Mouse (Mus musculus) gastrocnemius, postnatal 25 days (tissue): ENCODE results near the gene Lama2. TPM values are rescaled to one million over a fixed set of nuclear protein-coding genes. Genes with fewer than 3 reads are reported as not detected.
A peak's percentile ranks its signal among the peaks of the same experiment; 100 is the strongest.

Source experiments
- DNase-seq: peaks from one replicate; pipeline ENCODE4 v3.0.0; 2022
- total RNA-seq, 2 experiments: library from RNA; stranded (reverse); gene quantifications; 1 replicate in 1 of 2; 2 replicates in 1 of 2; pipeline ENCODE4 v1.2.3; 2021

Gene Lama2
- total RNA-seq, 2 experiments from 2014 or later = 54.2 to 72.0 TPM

GRCm38 (mm10) chr10:27184185-27184584 is 435.4 kb downstream of the Lama2 start:
- DNase-seq = no peak

- DNase-seq = no peak
Observed at GRCm38 (mm10) chr10:27174271-27174670, 445.3 kb downstream of the Lama2 start.

GRCm38 (mm10) chr10:27164738-27165137 is 454.8 kb downstream of the Lama2 start:
- DNase-seq = no peak

GRCm38 (mm10) chr10:27162364-27162763 is 457.2 kb downstream of the Lama2 start:
- no peak for DNase-seq

- DNase-seq = no peak
Observed at GRCm38 (mm10) chr10:27150220-27150619, 469.3 kb downstream of the Lama2 start.

GRCm38 (mm10) chr10:27140422-27140821 is 479.1 kb downstream of the Lama2 start:
- DNase-seq = no peak

- no peak for DNase-seq
Observed at GRCm38 (mm10) chr10:27135768-27136167, 483.8 kb downstream of the Lama2 start.

GRCm38 (mm10) chr10:27133135-27133534 is 486.4 kb downstream of the Lama2 start:
- no peak for DNase-seq

- peak; percentile 5 for DNase-seq
Observed at GRCm38 (mm10) chr10:27127454-27127853, 492.1 kb downstream of the Lama2 start.

GRCm38 (mm10) chr10:27123763-27124162 is 495.8 kb downstream of the Lama2 start:
- DNase-seq = peak; percentile 16

- no peak for DNase-seq
Observed at GRCm38 (mm10) chr10:27117815-27118214, 501.7 kb downstream of the Lama2 start.

GRCm38 (mm10) chr10:27116938-27117647 is 502.5 kb downstream of the Lama2 start:
- DNase-seq = no peak

- DNase-seq = no peak
Observed at GRCm38 (mm10) chr10:27114131-27114530, 505.4 kb downstream of the Lama2 start.

- no peak for DNase-seq
Observed at GRCm38 (mm10) chr10:27103811-27104210, 515.7 kb downstream of the Lama2 start.

GRCm38 (mm10) chr10:27101800-27102353 is 517.7 kb downstream of the Lama2 start:
- no peak for DNase-seq

GRCm38 (mm10) chr10:27077113-27077512 is 542.4 kb downstream of the Lama2 start:
- DNase-seq = no peak

- DNase-seq = no peak
Observed at GRCm38 (mm10) chr10:27068794-27069435, 550.6 kb downstream of the Lama2 start.

GRCm38 (mm10) chr10:27063671-27064070 is 555.9 kb downstream of the Lama2 start:
- DNase-seq = peak; percentile 71

- no peak for DNase-seq
Observed at GRCm38 (mm10) chr10:27054488-27054887, 565.1 kb downstream of the Lama2 start.

- DNase-seq = no peak
Observed at GRCm38 (mm10) chr10:27047196-27047595, 572.4 kb downstream of the Lama2 start.

- DNase-seq = no peak
Observed at GRCm38 (mm10) chr10:27041812-27042211, 577.7 kb downstream of the Lama2 start.

GRCm38 (mm10) chr10:27022707-27023106 is 596.9 kb downstream of the Lama2 start:
- DNase-seq = no peak

- DNase-seq = no peak
Observed at GRCm38 (mm10) chr10:27012804-27013365, 606.7 kb downstream of the Lama2 start.
